Mouse (Mus musculus) liver, postnatal 0 days (tissue): ENCODE results near the gene Ccdc78. TPM values are rescaled to one million over a fixed set of nuclear protein-coding genes. Genes with fewer than 3 reads are reported as not detected.
"Not testable (repeated sequence)": the region's sequence is repeated elsewhere in the genome, so short reads cannot be mapped to it uniquely, and the experiment has no call there.

Source experiments
- ATAC-seq: fragments of 200-750 bp; cut with Nextera tagmentation; 2 replicates; pipeline ENCODE4 v1.8.0; 2017; ENCODE audit warnings: mild to moderate bottlenecking, moderate library complexity
- DNase-seq: peaks from one replicate; pipeline ENCODE4 v3.0.0-alpha.2; 2016
- H3K27ac ChIP-seq: fragments of 300-500 bp; sonication (generic); 2 replicates; pipeline ENCODE4 v1.5.1; 2014; ENCODE audit warnings: antibody characterized with exemption, moderate library complexity, mild to moderate bottlenecking, low read depth
- H3K27me3 ChIP-seq: fragments of 300-500 bp; sonication (generic); 2 replicates; pipeline ENCODE4 v1.6.1; 2014; ENCODE audit warnings: low read length, control low read depth, mixed read lengths; ENCODE audit not compliant: insufficient read depth
- H3K36me3 ChIP-seq: fragments of 300-500 bp; sonication (generic); replicated peaks from 2 replicates; pipeline ENCODE4 v1.6.1; 2014; ENCODE audit warnings: mild to moderate bottlenecking, control low read depth, low read length, moderate library complexity, mixed read lengths; ENCODE audit not compliant: insufficient read depth
- H3K4me1 ChIP-seq: fragments of 300-500 bp; sonication (generic); 2 replicates; pipeline ENCODE4 v1.6.1; 2014; ENCODE audit warnings: antibody characterized with exemption, mild to moderate bottlenecking, control low read depth; ENCODE audit not compliant: insufficient read depth
- H3K4me2 ChIP-seq: fragments of 300-500 bp; sonication (generic); 2 replicates; pipeline ENCODE4 v1.6.1; 2014; ENCODE audit warnings: low read depth, mild to moderate bottlenecking, low read length, moderate library complexity, mixed read lengths
- H3K4me3 ChIP-seq: fragments of 300-500 bp; sonication (generic); 2 replicates; pipeline ENCODE4 v1.5.1; 2014; ENCODE audit warnings: low read depth, low read length
- H3K9ac ChIP-seq: fragments of 300-500 bp; sonication (generic); replicated peaks from 2 replicates; pipeline ENCODE4 v1.6.1; 2014; ENCODE audit warnings: mild to moderate bottlenecking, moderate library complexity
- H3K9me3 ChIP-seq: fragments of 300-500 bp; sonication (generic); 2 replicates; pipeline ENCODE4 v1.6.1; 2016; ENCODE audit warnings: mild to moderate bottlenecking, control low read depth, low read length, mixed read lengths
- CTCF ChIP-seq: sonication (generic); IDR thresholded peaks from 2 replicates; pipeline ENCODE4 v1.5.1; 2016; ENCODE audit warnings: antibody characterized with exemption, low read depth
- EP300 ChIP-seq: IDR thresholded peaks from 2 replicates; pipeline ENCODE4 v1.6.1; 2016; ENCODE audit warnings: antibody characterized with exemption, low read depth, mild to moderate bottlenecking
- WGBS: fragments of 180-500 bp; shearing (Covaris S2); extraction: QIAGEN DNeasy Blood & Tissue Kit; methylation state at CpG from one replicate; pipeline ENCODE4 v1.1.7; 2014; ENCODE audit not compliant: insufficient replicate concordance; 5-methylcytosine and 5-hydroxymethylcytosine counted together
- polyA plus RNA-seq: library from polyadenylated mRNA; unstranded; fragments of >200 nt; fragmentation: Nextera tagmentation; extraction: Ambion mirVana; gene quantifications from 2 replicates; pipeline ENCODE4 v1.2.1, GENCODE M21; 2015

The Ccdc78 gene
- not detected in 2 replicates for polyA plus RNA-seq

DNA sequence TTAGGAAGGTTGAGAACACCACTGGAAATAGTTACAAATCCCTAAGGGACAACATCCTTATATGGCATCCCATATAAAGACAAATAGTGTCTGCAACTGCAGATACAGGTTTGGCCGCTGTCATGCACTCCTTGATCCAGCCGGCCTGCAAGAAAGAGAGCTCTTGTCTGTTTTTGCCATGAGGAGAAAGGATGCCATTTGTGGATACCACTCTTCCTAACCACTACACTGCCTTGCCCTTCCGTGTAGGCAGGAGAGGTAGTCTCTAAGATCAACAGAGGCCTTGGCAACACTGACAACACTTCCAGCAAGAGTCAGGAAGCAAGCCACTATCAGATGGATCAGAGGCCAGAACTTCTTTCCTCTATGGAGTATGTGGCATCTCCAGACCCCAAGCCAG lies at the start of gene Ccdc78:
Gene Ccdc78 (plus strand): TSS at position 301 of the 400 bp plus-strand sequence.
- Histone ChIP-seq H3K4me1 (peaks cover 14% of the 10 kb centered on the region), H3K9me3 (no peaks in the 10 kb centered on the region), H3K27ac (peak within 1 kb of the TSS; percentile 64; the same call in 1 of the 2 replicates), H3K4me2 (peak within 1 kb of the TSS; percentile 89), H3K4me3 (peak within 1 kb of the TSS; percentile 65), H3K9ac (peak within 1 kb of the TSS; percentile 68), H3K36me3 (peaks cover 21% of the 10 kb centered on the region), H3K27me3 (no peaks in the 10 kb centered on the region)
- 70% methylated on average over 3 of the region's 3 CpGs for WGBS
- no peak for TF ChIP-seq CTCF
- TF ChIP-seq EP300 = no peak
- DNase-seq (no peak), ATAC-seq (no peak)

GRCm38 (mm10) chr17:25738861-25739260 lies 47.5 kb upstream of the Ccdc78 start:
- Histone ChIP-seq H3K27ac (no peak overlapping the region), H3K4me3 (no peak overlapping the region), H3K27me3 (no peaks in the 10 kb centered on the region), H3K9me3 (no peaks in the 10 kb centered on the region), H3K36me3 (no peaks in the 10 kb centered on the region), H3K4me2 (no peak overlapping the region), H3K4me1 (no peaks in the 10 kb centered on the region), H3K9ac (no peak overlapping the region)
- 70% methylated on average over 7 of the region's 7 CpGs for WGBS
- ATAC-seq (no peak), DNase-seq (no peak)
- TF ChIP-seq EP300 (no peak), CTCF (no peak)

DNA sequence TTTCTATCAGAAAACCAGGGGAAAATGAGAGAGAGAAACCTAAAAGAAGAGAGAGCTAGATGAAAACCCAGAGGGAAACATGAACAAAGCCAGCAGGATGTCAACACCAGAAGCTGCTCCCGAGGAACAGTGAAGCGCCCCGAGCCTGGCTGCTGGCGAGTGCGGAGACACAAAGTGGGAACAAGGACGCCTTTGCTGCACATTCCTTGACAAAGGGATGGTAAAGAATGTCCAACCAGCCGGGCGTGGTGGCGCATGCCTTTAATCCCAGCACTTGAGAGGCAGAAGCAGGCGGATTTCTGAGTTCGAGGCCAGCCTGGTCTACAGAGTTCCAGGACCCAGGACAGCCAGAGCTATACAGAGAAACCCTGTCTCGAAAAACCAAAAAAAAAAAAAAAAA lies 44.9 kb upstream of the Ccdc78 start:
- not testable (repeated sequence) for H3K27me3 ChIP-seq, DNase-seq, H3K9me3 ChIP-seq, H3K4me3 ChIP-seq, H3K27ac ChIP-seq, ATAC-seq, H3K4me2 ChIP-seq, H3K4me1 ChIP-seq, H3K36me3 ChIP-seq, H3K9ac ChIP-seq
- 67% methylated on average over 12 of the region's 12 CpGs for WGBS

- no peaks in the 10 kb centered on the region for H3K36me3 ChIP-seq
- H3K27me3 ChIP-seq = no peaks in the 10 kb centered on the region
- DNase-seq (no peak), ATAC-seq (no peak)
- H3K4me1 ChIP-seq = no peaks in the 10 kb centered on the region
- H3K9me3 ChIP-seq = no peaks in the 10 kb centered on the region
- TF ChIP-seq CTCF = no peak
- TF ChIP-seq EP300 = no peak
- H3K27ac ChIP-seq = no peak overlapping the region
- no peak overlapping the region for H3K9ac ChIP-seq
- H3K4me3 ChIP-seq = no peak overlapping the region
- WGBS = 76% methylated on average over 9 of the region's 9 CpGs
- H3K4me2 ChIP-seq = no peak overlapping the region
These were observed 42.5 kb upstream of the Ccdc78 start for GRCm38 (mm10) chr17:25743831-25744230.

GRCm38 (mm10) chr17:25744311-25744710 lies 42.1 kb upstream of the Ccdc78 start:
- H3K9me3 ChIP-seq = no peaks in the 10 kb centered on the region
- H3K4me2 ChIP-seq = no peak overlapping the region
- 78% methylated on average over 10 of the region's 10 CpGs for WGBS
- H3K27me3 ChIP-seq = no peaks in the 10 kb centered on the region
- H3K4me3 ChIP-seq = no peak overlapping the region
- no peaks in the 10 kb centered on the region for H3K36me3 ChIP-seq
- DNase-seq (no peak), ATAC-seq (no peak)
- H3K27ac ChIP-seq = no peak overlapping the region
- no peak for TF ChIP-seq EP300
- TF ChIP-seq CTCF = no peak
- H3K4me1 ChIP-seq = no peaks in the 10 kb centered on the region
- no peak overlapping the region for H3K9ac ChIP-seq

- no peak overlapping the region for H3K4me3 ChIP-seq
- ATAC-seq (no peak), DNase-seq (no peak)
- TF ChIP-seq CTCF = no peak
- TF ChIP-seq EP300 = no peak
- H3K9me3 ChIP-seq = no peaks in the 10 kb centered on the region
- no peak overlapping the region for H3K9ac ChIP-seq
- H3K36me3 ChIP-seq = no peaks in the 10 kb centered on the region
- H3K27me3 ChIP-seq = no peaks in the 10 kb centered on the region
- H3K27ac ChIP-seq = no peak overlapping the region
- 84% methylated on average over 4 of the region's 4 CpGs for WGBS
- H3K4me2 ChIP-seq = no peak overlapping the region
- no peaks in the 10 kb centered on the region for H3K4me1 ChIP-seq
These were observed 38.1 kb upstream of the Ccdc78 start for GRCm38 (mm10) chr17:25748238-25748637.

DNA sequence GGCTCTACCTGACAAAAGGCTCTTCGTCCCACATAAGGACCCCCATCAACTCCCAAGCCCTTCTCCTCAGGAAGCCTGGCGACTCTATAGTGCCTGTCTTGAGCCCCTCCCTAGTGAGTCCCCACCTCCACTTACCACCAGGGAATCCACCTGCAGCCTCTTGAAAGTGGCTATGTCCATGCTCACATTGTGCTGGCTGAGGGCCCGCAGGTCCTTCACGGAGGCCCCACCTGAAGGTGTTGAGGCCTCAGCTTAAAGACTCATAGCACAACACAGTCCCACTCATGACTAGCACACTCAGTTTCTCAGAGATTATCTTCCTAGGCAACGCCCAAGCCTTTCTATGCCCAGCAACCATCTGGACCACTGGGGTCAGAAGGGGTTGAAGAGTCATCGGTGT lies 37.1 kb upstream of the Ccdc78 start:
- Histone ChIP-seq H3K9ac (no peak overlapping the region), H3K9me3 (no peaks in the 10 kb centered on the region), H3K27ac (no peak overlapping the region), H3K4me1 (no peaks in the 10 kb centered on the region), H3K4me3 (no peak overlapping the region), H3K27me3 (no peaks in the 10 kb centered on the region), H3K36me3 (no peaks in the 10 kb centered on the region), H3K4me2 (no peak overlapping the region)
- 64% methylated on average over 6 of the region's 6 CpGs for WGBS
- DNase-seq (no peak), ATAC-seq (no peak)
- no peak for TF ChIP-seq CTCF
- TF ChIP-seq EP300 = no peak
